Mouse (Mus musculus): ENCODE data around the gene Gm8914. TPM values are rescaled to one million over a fixed set of nuclear protein-coding genes. Genes with fewer than 3 reads are reported as not detected.

Gene Gm8914
- total RNA-seq (2023): not detected

DNA sequence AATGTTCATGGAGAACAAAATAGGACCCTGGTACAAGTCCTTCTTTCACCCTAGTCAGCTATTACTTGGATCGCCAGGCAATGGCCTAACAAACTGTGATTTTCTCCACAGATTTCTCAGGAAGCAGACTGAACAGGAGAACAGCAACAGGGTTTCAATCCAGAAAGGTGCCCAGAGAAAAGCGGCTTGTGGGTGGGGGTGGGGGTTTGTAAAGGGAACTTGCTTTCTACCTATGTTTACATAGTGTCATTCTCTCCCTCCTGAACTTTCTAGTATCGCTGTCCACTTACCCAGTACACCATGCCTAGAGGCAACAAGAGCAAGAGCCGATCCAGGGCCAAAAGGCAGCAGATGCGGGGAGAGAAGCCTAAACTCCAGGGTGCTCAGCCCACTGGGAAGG lies at the start of gene Gm8914:
Gene Gm8914, plus strand, starts transcription at position 301 of the 400 bp plus-strand sequence.

Other genes starting within 250 kb of the Gm8914 start
- not detected for gene Mageb2, start 148.4 kb upstream of the Gm8914 start, total RNA-seq (2023)
- not detected for gene Gm5072, start 87.6 kb upstream of the Gm8914 start, total RNA-seq (2023)
- not detected for gene 1700084M14Rik, start 95.8 kb downstream of the Gm8914 start, total RNA-seq (2023)
- not detected for gene Gm14781, start 152.1 kb downstream of the Gm8914 start, total RNA-seq (2023)

All from B cell, adult 67 days (primary cell).